Mouse (Mus musculus): ENCODE results near the gene Aen.

- TF ChIP-seq USF1 (IDR thresholded peaks at IDR 0.05; ENCODE audit: low read depth, low read length) (no peak), CTCF (conservative IDR thresholded peaks at IDR 0.05 in 1 of 2, IDR thresholded peaks at IDR 0.05 in 1 of 2; ENCODE audit: low read depth in 2 of 2, low read length in 2 of 2) (no peak), TCF12 (IDR thresholded peaks at IDR 0.05; ENCODE audit: low read depth, low read length) (no peak), POLR2A (IDR thresholded peaks at IDR 0.05; ENCODE audit: low read depth, low read length) (no peak), BHLHE40 (IDR thresholded peaks at IDR 0.05; ENCODE audit: low read depth, low read length) (no peak), NELFE (IDR thresholded peaks at IDR 0.05; ENCODE audit: low read depth, low read length) (no peak), ZKSCAN1 (IDR thresholded peaks at IDR 0.05; ENCODE audit: borderline replicate concordance, low read depth, low read length) (no peak), E2F4 (IDR thresholded peaks at IDR 0.05; ENCODE audit: insufficient replicate concordance, low read depth, low read length) (no peak), GABPA (IDR thresholded peaks at IDR 0.05; ENCODE audit: insufficient replicate concordance, low read depth, low read length) (no peak), TBP (conservative IDR thresholded peaks at IDR 0.05; ENCODE audit: low read depth, low read length) (no peak), EP300 (IDR thresholded peaks at IDR 0.05; ENCODE audit: low read length) (no peak), MAFK (IDR thresholded peaks at IDR 0.05; ENCODE audit: insufficient replicate concordance, low read length) (no peak), USF2 (conservative IDR thresholded peaks at IDR 0.05; ENCODE audit: low read depth, low read length) (no peak), MYC (IDR thresholded peaks at IDR 0.05; ENCODE audit: low read depth, low read length) (no peak)
Measured at GRCm38 (mm10) chr7:78958499-78959073, 62.9 kb downstream of the Aen start.

Data from CH12.LX (cell line).